Mouse (Mus musculus): ENCODE data around the gene Olfr722. TPM values are rescaled to one million over a fixed set of nuclear protein-coding genes. Genes with fewer than 3 reads are reported as not detected.
"Not testable (repeated sequence)": the region's sequence is repeated elsewhere in the genome, so short reads cannot be mapped to it uniquely, and the experiment has no call there.

Olfr722 gene
- not detected in 2 replicates for polyA plus RNA-seq (2014; fragmentation: Nextera tagmentation; extraction: Ambion mirVana)

GRCm38 (mm10) chr14:49901899-49902298 is at the start of gene Olfr722:
TSS of gene Olfr722 (minus strand) at chr14:49901999.
- no peaks in the 10 kb centered on the region for H3K36me3 ChIP-seq (replicated peaks; ENCODE audit: control insufficient read depth, insufficient read depth)
- H3K9me3 ChIP-seq (ENCODE audit: control insufficient read depth, low read length) = no peaks in the 10 kb centered on the region
- no peaks in the 10 kb centered on the region for H3K4me1 ChIP-seq (replicated peaks; ENCODE audit: control insufficient read depth, insufficient read depth, low read length)
- ATAC-seq (ENCODE audit: low FRiP score) (no peak), DNase-seq (ENCODE audit: low spot score) (no peak)
- H3K9ac ChIP-seq = no peak within 1 kb of the TSS
- H3K4me2 ChIP-seq (replicated peaks) = no peak within 1 kb of the TSS
- H3K27ac ChIP-seq = no peak within 1 kb of the TSS
- H3K27me3 ChIP-seq (ENCODE audit: control insufficient read depth, insufficient read depth, low read length) = no peaks in the 10 kb centered on the region
- no peak within 1 kb of the TSS for H3K4me3 ChIP-seq (replicated peaks; ENCODE audit: low read length)

GRCm38 (mm10) chr14:49931687-49932086 is 29.9 kb upstream of the Olfr722 start, which contains the start of gene Olfr723:
TSS of gene Olfr723 (minus strand) at chr14:49931787.
- not testable (repeated sequence) for H3K9me3 ChIP-seq (ENCODE audit: control insufficient read depth, low read length); H3K4me3 ChIP-seq (replicated peaks; ENCODE audit: low read length); H3K27ac ChIP-seq; DNase-seq (ENCODE audit: low spot score); H3K27me3 ChIP-seq (ENCODE audit: control insufficient read depth, insufficient read depth, low read length); H3K4me1 ChIP-seq (replicated peaks; ENCODE audit: control insufficient read depth, insufficient read depth, low read length); H3K4me2 ChIP-seq (replicated peaks); ATAC-seq (ENCODE audit: low FRiP score); H3K9ac ChIP-seq; H3K36me3 ChIP-seq (replicated peaks; ENCODE audit: control insufficient read depth, insufficient read depth)

- no peaks in the 10 kb centered on the region for H3K4me1 ChIP-seq (replicated peaks; ENCODE audit: control insufficient read depth, insufficient read depth, low read length)
- no peak overlapping the region for H3K4me3 ChIP-seq (replicated peaks; ENCODE audit: low read length)
- no peaks in the 10 kb centered on the region for H3K36me3 ChIP-seq (replicated peaks; ENCODE audit: control insufficient read depth, insufficient read depth)
- H3K27me3 ChIP-seq (ENCODE audit: control insufficient read depth, insufficient read depth, low read length) = no peaks in the 10 kb centered on the region
- DNase-seq (ENCODE audit: low spot score) (peak; percentile 70), ATAC-seq (ENCODE audit: low FRiP score) (no peak)
- no peak overlapping the region for H3K9ac ChIP-seq
- no peak overlapping the region for H3K4me2 ChIP-seq (replicated peaks)
- H3K9me3 ChIP-seq (ENCODE audit: control insufficient read depth, low read length) = no peaks in the 10 kb centered on the region
- no peak overlapping the region for H3K27ac ChIP-seq
Observed at GRCm38 (mm10) chr14:49860387-49860786, 41.4 kb downstream of the Olfr722 start.

Other genes with a start within 250 kb of the Olfr722 start
- gene Armh4, start 118.6 kb downstream of the Olfr722 start, polyA plus RNA-seq (2014; fragmentation: Nextera tagmentation; extraction: Ambion mirVana) = 28.3 and 29.0 TPM in 2 replicates
- not detected in 2 replicates for gene Olfr723, start 29.8 kb upstream of the Olfr722 start, polyA plus RNA-seq (2014; fragmentation: Nextera tagmentation; extraction: Ambion mirVana)
- not detected in 2 replicates for gene Olfr724, start 61.3 kb upstream of the Olfr722 start, polyA plus RNA-seq (2014; fragmentation: Nextera tagmentation; extraction: Ambion mirVana)
- gene Olfr725, start 138.4 kb upstream of the Olfr722 start, polyA plus RNA-seq (2014; fragmentation: Nextera tagmentation; extraction: Ambion mirVana) = not detected in 2 replicates
- not detected in 2 replicates for gene Olfr726, start 189.0 kb upstream of the Olfr722 start, polyA plus RNA-seq (2014; fragmentation: Nextera tagmentation; extraction: Ambion mirVana)
- not detected in 2 replicates for gene Olfr727, start 221.2 kb upstream of the Olfr722 start, polyA plus RNA-seq (2014; fragmentation: Nextera tagmentation; extraction: Ambion mirVana)
- gene Olfr728, start 240.7 kb upstream of the Olfr722 start, polyA plus RNA-seq (2014; fragmentation: Nextera tagmentation; extraction: Ambion mirVana) = not detected in 2 replicates

Data from hindbrain, embryonic 14.5 days (tissue).